Mouse (Mus musculus) limb, embryonic 13.5 days (tissue): ENCODE measurements around the gene Slc48a1. TPM values are rescaled to one million over a fixed set of nuclear protein-coding genes. Genes with fewer than 3 reads are reported as not detected.

ENCODE experiments used
- ATAC-seq: fragments of 200-750 bp; cut with Nextera tagmentation; 2 replicates; pipeline ENCODE4 v1.8.0; 2017; ENCODE audit warnings: low read depth, moderate number of reproducible peaks, moderate TSS enrichment; ENCODE audit not compliant: low FRiP score
- H3K27ac ChIP-seq: fragments of 300-500 bp; sonication (generic); 2 replicates; pipeline ENCODE4 v1.5.1; 2015; ENCODE audit warnings: inconsistent platforms, mild to moderate bottlenecking, moderate library complexity
- H3K27me3 ChIP-seq: fragments of 300-500 bp; sonication (generic); 2 replicates; pipeline ENCODE4 v1.6.1; 2015; ENCODE audit warnings: mild to moderate bottlenecking, inconsistent platforms
- H3K36me3 ChIP-seq: fragments of 300-500 bp; sonication (generic); 2 replicates; pipeline ENCODE4 v1.6.1; 2015; ENCODE audit warnings: inconsistent platforms, mild to moderate bottlenecking, moderate library complexity
- H3K4me1 ChIP-seq: fragments of 300-500 bp; sonication (generic); 2 replicates; pipeline ENCODE4 v1.6.1; 2015; ENCODE audit warnings: inconsistent platforms
- H3K4me2 ChIP-seq: fragments of 300-500 bp; sonication (generic); replicated peaks from 2 replicates; pipeline ENCODE4 v1.6.1; 2015; ENCODE audit warnings: inconsistent platforms, mild to moderate bottlenecking, moderate library complexity
- H3K4me3 ChIP-seq: fragments of 300-500 bp; sonication (generic); 2 replicates; pipeline ENCODE4 v1.5.1; 2015; ENCODE audit warnings: moderate library complexity, mild to moderate bottlenecking, inconsistent platforms
- H3K9ac ChIP-seq: fragments of 300-500 bp; sonication (generic); 2 replicates; pipeline ENCODE4 v1.6.1; 2015; ENCODE audit warnings: mild to moderate bottlenecking, inconsistent platforms
- H3K9me3 ChIP-seq: fragments of 300-500 bp; sonication (generic); 2 replicates; pipeline ENCODE4 v1.6.1; 2016; ENCODE audit warnings: inconsistent platforms
- WGBS: fragments of 180-500 bp; shearing (Covaris S2); methylation state at CpG from one replicate; pipeline ENCODE4 v1.1.7; 2015; 5-methylcytosine and 5-hydroxymethylcytosine counted together
- polyA plus RNA-seq: library from polyadenylated mRNA; unstranded; fragments of >200 nt; fragmentation: Nextera tagmentation; extraction: Ambion mirVana; gene quantifications from 2 replicates; pipeline ENCODE4 v1.2.1, GENCODE M21; 2015

Slc48a1 gene
- polyA plus RNA-seq, 1 experiment from 2014 or later: 39.5 TPM

DNA sequence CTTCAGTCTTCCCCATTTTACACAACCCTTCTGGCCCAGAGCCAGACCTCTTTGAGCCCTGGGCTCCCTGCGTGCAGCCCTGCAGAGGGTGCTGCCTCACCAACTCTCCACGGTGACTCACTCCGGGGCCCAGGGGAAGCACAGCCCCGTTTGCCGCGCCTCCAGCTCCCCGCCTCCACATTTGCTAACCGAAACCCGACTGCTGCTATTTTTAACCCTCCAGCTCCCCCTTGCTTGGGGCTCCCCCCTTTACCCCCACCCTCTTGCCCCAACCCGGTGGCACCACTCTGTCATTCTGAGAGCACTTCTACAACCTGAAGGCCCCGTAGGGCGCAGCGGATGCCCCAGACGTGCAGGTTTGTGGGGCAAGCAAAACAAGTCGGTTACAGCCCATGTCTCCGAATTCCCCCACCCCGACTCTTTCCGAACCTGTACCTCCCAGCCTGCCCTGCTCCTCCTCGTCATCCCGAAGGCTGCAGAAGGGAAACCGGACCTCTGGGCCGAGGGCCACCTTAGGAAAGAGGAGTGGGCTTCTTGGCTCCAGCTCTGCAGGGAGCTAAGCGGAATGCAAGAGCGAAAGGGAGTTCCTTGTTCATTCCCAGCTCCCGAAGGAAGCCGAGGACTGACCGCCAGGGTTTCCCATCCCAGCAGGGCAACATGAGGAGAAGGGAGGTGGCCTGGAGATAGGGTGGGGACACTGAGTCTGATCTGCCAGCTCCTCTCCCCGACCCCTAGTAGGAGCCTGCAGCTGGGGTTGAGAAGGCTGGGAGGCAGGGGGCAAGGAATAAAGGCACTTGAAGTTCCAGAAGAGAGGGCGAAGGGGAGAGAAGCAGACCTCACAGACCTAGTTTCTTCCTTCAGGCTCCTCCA, 47.0 kb downstream of the Slc48a1 start:
- H3K4me3 ChIP-seq: peak overlapping the region; percentile 32
- peak overlapping the region; percentile 77 for H3K27ac ChIP-seq
- peak overlapping the region; percentile 57 for H3K9ac ChIP-seq
- H3K4me1 ChIP-seq: peaks cover 96% of the 10 kb centered on the region
- no peaks in the 10 kb centered on the region for H3K9me3 ChIP-seq
- H3K36me3 ChIP-seq: peaks cover 15% of the 10 kb centered on the region; the same call in 1 of the 2 replicates
- no peaks in the 10 kb centered on the region for H3K27me3 ChIP-seq
- 8% methylated on average over 29 of the region's 29 CpGs for WGBS
- H3K4me2 ChIP-seq: peak overlapping the region; percentile 65
- peak; percentile 42 for ATAC-seq

GRCm38 (mm10) chr15:97825941-97826587, 47.7 kb downstream of the Slc48a1 start:
- Histone ChIP-seq H3K4me3 (peak overlapping the region; percentile 32), H3K4me1 (peaks cover 93% of the 10 kb centered on the region), H3K36me3 (peaks cover 15% of the 10 kb centered on the region; the same call in 1 of the 2 replicates), H3K27ac (peak overlapping the region; percentile 77), H3K27me3 (no peaks in the 10 kb centered on the region), H3K4me2 (peak overlapping the region; percentile 65), H3K9ac (peak overlapping the region; percentile 57; the same call in 1 of the 2 replicates), H3K9me3 (no peaks in the 10 kb centered on the region)
- WGBS: 49% methylated on average over 12 of the region's 12 CpGs
- no peak for ATAC-seq

DNA sequence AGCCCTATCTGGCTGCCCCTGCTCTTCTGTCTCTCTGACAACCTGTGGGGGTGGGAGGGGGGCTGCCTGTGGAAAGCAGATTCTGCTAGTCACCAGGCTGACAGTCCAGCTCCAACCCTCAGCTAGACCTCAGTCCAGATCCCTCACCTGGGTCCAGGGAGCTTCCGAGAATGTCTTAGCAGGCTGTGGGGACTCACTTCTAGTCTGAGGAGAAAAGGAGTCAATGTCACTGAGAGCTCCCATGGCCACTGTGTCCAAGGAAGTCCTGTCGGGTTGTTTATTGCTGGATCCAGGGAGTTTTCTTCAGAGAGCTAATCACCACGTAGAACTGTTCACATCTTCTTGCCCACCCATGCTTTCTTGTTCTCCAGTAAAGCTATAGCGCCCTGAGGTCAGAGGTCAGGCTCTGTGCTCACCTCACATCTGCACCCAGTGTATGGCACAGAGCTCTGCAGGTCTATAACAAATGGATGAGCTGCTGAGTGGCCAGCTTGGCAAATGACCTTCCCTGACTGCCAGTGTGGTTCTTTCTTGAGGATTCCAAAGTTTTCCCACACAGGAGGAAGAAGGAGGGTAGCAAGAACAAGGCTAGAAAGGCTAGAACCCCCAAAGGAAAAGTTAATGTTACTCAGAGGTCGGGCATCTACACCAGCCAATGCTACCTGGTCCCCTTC, 48.4 kb downstream of the Slc48a1 start:
- Histone ChIP-seq H3K27ac (no peak overlapping the region), H3K4me2 (no peak overlapping the region), H3K4me3 (no peak overlapping the region), H3K27me3 (no peaks in the 10 kb centered on the region), H3K4me1 (peaks cover 87% of the 10 kb centered on the region), H3K9ac (0 out of 2 replicates have a peak overlapping the region, but pooled peaks have one; percentile 25), H3K9me3 (no peaks in the 10 kb centered on the region), H3K36me3 (peaks cover 15% of the 10 kb centered on the region; the same call in 1 of the 2 replicates)
- WGBS: 49% methylated on average over 5 of the region's 5 CpGs
- no peak for ATAC-seq

DNA sequence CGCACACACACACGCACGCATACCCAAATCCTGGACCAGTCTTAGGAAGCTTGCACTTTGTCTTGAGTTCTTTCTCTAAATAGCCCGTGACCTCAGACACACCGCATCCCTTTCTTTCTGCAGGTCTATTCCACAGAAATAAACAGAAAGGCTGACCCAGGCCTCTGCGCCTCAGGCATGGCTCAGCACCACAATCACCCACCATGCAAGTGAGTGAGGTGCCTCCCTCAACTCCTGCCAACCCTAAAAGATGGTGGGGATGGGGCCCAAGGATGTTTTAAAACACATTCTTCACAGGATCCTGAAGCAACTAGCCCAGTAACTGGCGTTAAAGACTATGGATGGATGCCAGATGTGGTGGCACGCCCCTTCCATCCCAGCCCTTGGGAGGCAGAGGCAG, 49.1 kb downstream of the Slc48a1 start:
- H3K4me1 ChIP-seq: peaks cover 84% of the 10 kb centered on the region

DNA sequence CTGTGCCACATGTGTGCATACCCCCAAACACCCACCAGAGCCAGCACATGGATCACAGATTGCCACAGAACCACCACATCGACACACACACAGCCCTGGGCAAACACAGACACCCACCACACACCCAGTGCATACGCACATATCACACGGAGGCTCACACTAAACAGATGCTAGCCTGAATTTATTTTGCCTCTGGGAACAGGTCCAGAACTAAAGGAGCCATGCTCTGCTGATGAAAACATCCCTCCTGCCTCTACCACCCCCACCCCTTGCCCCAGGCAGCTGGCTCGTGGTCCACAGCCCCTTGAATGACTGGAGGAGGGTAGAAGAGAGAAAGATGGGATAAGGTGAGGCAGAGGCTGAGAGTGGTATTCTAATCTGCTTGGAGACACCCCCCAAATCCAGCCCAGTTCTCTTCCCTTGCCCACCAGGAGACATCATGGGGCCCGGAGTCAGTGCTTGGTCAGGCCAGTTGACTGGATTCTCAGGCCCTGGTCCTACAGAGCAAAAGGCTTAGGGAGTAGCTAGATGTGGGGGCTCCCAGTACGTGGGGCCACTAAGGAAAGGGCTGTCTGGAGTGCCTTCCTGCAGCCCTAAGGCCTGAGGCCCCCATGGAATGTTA, 50.0 kb downstream of the Slc48a1 start:
- no peak for ATAC-seq
- WGBS: 34% methylated on average over 6 of the region's 6 CpGs
- H3K9ac ChIP-seq: peak overlapping the region; percentile 98; the same call in 1 of the 2 replicates
- peak overlapping the region; percentile 70 for H3K27ac ChIP-seq
- peak overlapping the region; percentile 80 for H3K4me2 ChIP-seq
- H3K4me1 ChIP-seq: peaks cover 82% of the 10 kb centered on the region
- peaks cover 15% of the 10 kb centered on the region; the same call in 1 of the 2 replicates for H3K36me3 ChIP-seq
- peak overlapping the region; percentile 17 for H3K4me3 ChIP-seq
- no peaks in the 10 kb centered on the region for H3K27me3 ChIP-seq
- H3K9me3 ChIP-seq: no peaks in the 10 kb centered on the region

More for the DNA sequence above, 49.1 kb downstream of the Slc48a1 start:
- no peak for ATAC-seq
- Histone ChIP-seq H3K36me3 (peaks cover 15% of the 10 kb centered on the region; the same call in 1 of the 2 replicates), H3K4me3 (no peak overlapping the region), H3K27ac (no peak overlapping the region), H3K9ac (no peak overlapping the region), H3K4me2 (no peak overlapping the region), H3K27me3 (no peaks in the 10 kb centered on the region), H3K9me3 (no peaks in the 10 kb centered on the region)
- 82% methylated on average over 8 of the region's 8 CpGs for WGBS

DNA sequence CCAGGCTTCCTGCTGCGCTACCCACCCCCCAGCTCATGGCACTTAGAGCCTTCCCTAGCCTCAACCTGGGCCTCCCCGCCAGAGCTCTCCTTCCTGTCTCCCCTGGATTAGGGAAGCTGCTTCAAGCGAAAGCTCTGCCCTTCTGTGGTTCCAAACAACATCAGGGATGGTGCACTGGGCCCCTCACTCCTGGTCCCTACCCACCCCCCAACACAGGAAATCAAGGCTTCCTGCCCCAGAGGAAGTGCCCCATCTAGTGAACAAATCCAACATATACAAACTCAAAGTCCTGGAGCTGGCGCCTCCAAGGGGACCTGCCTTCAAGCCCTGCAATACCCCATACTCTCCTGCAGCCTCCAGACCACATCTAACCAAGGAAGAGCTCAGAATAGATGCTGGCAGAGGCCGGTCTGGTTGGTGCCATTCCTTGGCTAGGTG, 50.6 kb downstream of the Slc48a1 start:
- 53% methylated on average over 5 of the region's 5 CpGs for WGBS
- Histone ChIP-seq H3K9ac (peak overlapping the region; percentile 98; the same call in 1 of the 2 replicates), H3K4me3 (peak overlapping the region; percentile 85), H3K4me1 (peaks cover 77% of the 10 kb centered on the region), H3K9me3 (no peaks in the 10 kb centered on the region), H3K36me3 (peaks cover 12% of the 10 kb centered on the region; the same call in 1 of the 2 replicates), H3K27me3 (0 out of 2 replicates have a peak, but pooled peaks cover 3% of the 10 kb centered on the region), H3K4me2 (peak overlapping the region; percentile 80), H3K27ac (peak overlapping the region; percentile 70; the same call in 1 of the 2 replicates)
- no peak for ATAC-seq

GRCm38 (mm10) chr15:97829432-97829831, 51.1 kb downstream of the Slc48a1 start:
- WGBS: 72% methylated on average over 2 of the region's 2 CpGs
- H3K27ac ChIP-seq: peak overlapping the region; percentile 40; the same call in 1 of the 2 replicates
- 0 out of 2 replicates have a peak, but pooled peaks cover 4% of the 10 kb centered on the region for H3K27me3 ChIP-seq
- H3K9ac ChIP-seq: peak overlapping the region; percentile 98
- no peaks in the 10 kb centered on the region for H3K9me3 ChIP-seq
- ATAC-seq: no peak
- peak overlapping the region; percentile 80 for H3K4me2 ChIP-seq
- H3K4me1 ChIP-seq: peaks cover 71% of the 10 kb centered on the region
- H3K36me3 ChIP-seq: 0 out of 2 replicates have a peak, but pooled peaks cover 8% of the 10 kb centered on the region
- H3K4me3 ChIP-seq: peak overlapping the region; percentile 85

DNA sequence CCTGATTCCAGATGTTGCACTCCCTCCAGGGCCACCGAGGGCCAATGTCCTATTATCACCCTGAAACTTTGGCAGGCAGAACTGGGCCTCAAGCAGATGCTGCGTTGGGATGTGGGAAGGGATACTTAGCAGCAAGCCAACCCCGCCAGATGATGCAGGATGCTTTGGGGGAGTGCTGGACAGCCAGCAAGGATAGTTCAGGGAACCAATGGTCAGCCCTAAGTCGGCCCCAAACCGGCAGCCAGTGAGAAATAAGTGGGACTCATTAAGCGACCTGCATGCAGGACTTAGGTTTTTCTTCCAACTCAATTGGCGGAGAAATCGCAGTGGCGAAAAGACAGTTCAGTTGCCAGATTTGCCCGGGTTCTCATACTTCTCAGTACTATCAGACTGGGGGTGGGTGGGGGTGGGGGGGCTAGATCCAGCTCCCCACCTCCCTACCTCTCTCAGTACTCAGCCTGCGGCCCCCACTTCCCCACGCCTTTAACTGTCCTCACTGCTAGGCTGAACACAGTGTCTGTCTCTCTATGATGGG, 52.0 kb downstream of the Slc48a1 start:
- ATAC-seq: 0 out of 2 replicates have a peak, but pooled peaks have one; percentile 4

DNA sequence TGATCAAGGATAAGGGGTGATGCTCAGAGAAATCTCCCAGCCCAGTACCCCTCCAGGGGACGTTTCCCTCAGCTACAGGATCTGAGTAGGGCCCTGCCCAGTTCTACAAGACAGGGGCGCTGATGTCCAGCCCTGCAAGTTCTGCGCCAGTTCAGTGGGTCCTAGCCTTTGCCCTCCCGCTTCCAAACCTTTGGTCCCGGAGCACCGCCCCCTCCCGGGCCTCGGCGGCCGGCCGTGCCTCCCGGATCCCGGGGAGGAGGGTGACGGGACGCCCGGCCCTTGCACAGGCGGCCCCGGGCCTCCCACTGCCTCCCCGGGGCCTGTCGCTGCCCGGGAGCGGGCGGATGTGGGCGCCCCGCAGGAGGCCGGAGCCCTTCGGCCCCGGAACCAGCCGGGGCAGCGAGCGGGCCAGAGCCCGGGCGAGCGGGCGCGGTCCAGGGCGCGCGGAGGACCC, 52.5 kb downstream of the Slc48a1 start:
- 0 out of 2 replicates have a peak, but pooled peaks cover 4% of the 10 kb centered on the region for H3K27me3 ChIP-seq
- ATAC-seq: peak; percentile 18
- H3K4me1 ChIP-seq: peaks cover 58% of the 10 kb centered on the region
- H3K4me3 ChIP-seq: peak overlapping the region; percentile 85
- H3K9ac ChIP-seq: peak overlapping the region; percentile 98
- H3K4me2 ChIP-seq: peak overlapping the region; percentile 80
- WGBS: under 1% methylated on average over 35 of the region's 39 CpGs
- peak overlapping the region; percentile 97 for H3K27ac ChIP-seq
- 0 out of 2 replicates have a peak, but pooled peaks cover 8% of the 10 kb centered on the region for H3K36me3 ChIP-seq
- no peaks in the 10 kb centered on the region for H3K9me3 ChIP-seq

More for the DNA sequence above, 52.0 kb downstream of the Slc48a1 start:
- peak overlapping the region; percentile 97 for H3K27ac ChIP-seq
- H3K27me3 ChIP-seq: 0 out of 2 replicates have a peak, but pooled peaks cover 4% of the 10 kb centered on the region
- H3K4me3 ChIP-seq: peak overlapping the region; percentile 85
- 12% methylated on average over 12 of the region's 12 CpGs for WGBS
- H3K9ac ChIP-seq: peak overlapping the region; percentile 98
- no peaks in the 10 kb centered on the region for H3K9me3 ChIP-seq
- peak overlapping the region; percentile 80 for H3K4me2 ChIP-seq
- peaks cover 63% of the 10 kb centered on the region for H3K4me1 ChIP-seq
- H3K36me3 ChIP-seq: 0 out of 2 replicates have a peak, but pooled peaks cover 8% of the 10 kb centered on the region

DNA sequence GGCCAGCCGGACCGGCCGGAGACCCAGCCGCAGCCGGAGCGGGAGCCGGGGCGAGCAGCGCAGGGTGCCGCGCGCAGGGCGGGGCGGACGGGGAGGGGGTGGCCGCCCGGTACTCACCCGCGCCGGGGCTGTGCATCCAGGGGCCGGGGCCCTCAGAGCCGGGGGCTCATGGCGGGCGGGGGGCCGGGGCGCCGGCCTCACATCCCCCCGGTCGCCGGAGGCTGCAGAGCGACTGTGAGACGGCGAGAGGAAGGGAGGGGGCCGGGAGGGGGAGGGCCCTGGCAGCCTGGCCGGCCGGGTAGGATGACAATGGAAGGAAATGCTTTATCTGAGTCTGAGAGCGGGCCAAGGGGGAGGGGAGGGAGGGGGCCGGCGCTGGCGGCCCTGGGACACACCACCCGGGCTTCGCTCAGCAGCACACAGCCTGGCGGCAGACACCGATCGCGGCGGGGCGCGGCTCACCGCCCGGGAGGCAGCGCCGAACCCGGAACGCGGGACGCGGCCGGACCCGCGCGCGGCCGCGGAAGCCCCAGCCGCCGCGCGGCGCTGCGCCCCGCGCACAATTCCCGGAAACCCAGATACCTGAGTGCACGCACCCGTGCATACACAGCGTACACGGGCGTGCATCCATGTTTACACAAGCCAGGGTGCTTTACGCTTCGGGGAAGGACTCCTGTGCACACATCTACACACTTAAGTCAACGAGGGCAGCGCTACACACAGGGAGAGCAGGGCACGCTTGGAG, 53.1 kb downstream of the Slc48a1 start:
- 0 out of 2 replicates have a peak, but pooled peaks cover 4% of the 10 kb centered on the region for H3K27me3 ChIP-seq
- peak; percentile 88 for ATAC-seq
- H3K4me3 ChIP-seq: peak overlapping the region; percentile 85
- peak overlapping the region; percentile 80 for H3K4me2 ChIP-seq
- H3K4me1 ChIP-seq: peaks cover 52% of the 10 kb centered on the region
- H3K9ac ChIP-seq: peak overlapping the region; percentile 98
- no peaks in the 10 kb centered on the region for H3K9me3 ChIP-seq
- WGBS: under 1% methylated on average over 62 of the region's 84 CpGs
- H3K36me3 ChIP-seq: 0 out of 2 replicates have a peak, but pooled peaks cover 5% of the 10 kb centered on the region
- H3K27ac ChIP-seq: peak overlapping the region; percentile 97
